In the genomic region with DNA sequence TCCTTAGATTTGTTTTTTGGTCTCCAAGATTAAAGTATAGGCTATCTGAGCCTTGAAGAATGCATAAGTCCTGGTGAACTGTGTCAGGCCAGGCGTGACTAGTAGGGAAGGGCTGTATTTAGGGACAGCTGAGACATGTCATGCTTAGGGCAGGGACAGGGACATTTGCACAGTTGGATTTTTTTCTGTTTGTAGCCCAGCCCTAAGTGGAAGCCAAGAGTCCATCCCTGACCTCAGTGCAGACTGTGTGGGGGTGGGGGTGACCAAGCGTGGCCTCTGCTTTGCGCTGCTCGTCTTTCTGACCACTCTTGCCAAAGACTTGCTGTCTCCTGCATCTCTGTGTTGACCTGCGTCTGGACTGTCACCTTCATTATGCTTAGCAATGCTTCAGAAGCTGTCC, we compare ENCODE assay signal across 17 mouse cellular contexts. TPM values are rescaled to one million over a fixed set of nuclear protein-coding genes. Genes with fewer than 3 reads are reported as not detected.
DNase-seq lines count a peak whose midpoint lies in the region; ATAC-seq lines count a peak whose summit lies in the region.
"Had no signal": no experiment of that assay in that cellular context is flagged by ENCODE, and none has a peak within 500 bp of the region (broad histone marks: within the 10 kb centered on the region; RNA-seq: fewer than 3 reads in every experiment).

No protein-coding gene starts in this region.

- no peaks in the 10 kb centered on the region for H3K27me3 ChIP-seq in heart, embryonic 10.5 days (ENCODE audit: insufficient read depth, poor library complexity, severe bottlenecking)
- no peaks in the 10 kb centered on the region for H3K27me3 ChIP-seq in limb, embryonic 15.5 days
- H3K27me3 ChIP-seq in limb, embryonic 10.5 days (ENCODE audit: low read depth, poor library complexity, severe bottlenecking) = no peaks in the 10 kb centered on the region; the same call in 1 of the 2 replicates
- no peaks in the 10 kb centered on the region for H3K27me3 ChIP-seq in embryonic facial prominence, embryonic 14.5 days (replicated peaks; ENCODE audit: control insufficient read depth, insufficient read depth, low read length)
- H3K27me3 ChIP-seq in intestine, embryonic 16.5 days (replicated peaks; ENCODE audit: control insufficient read depth, insufficient read depth, low read length) = no peaks in the 10 kb centered on the region
- H3K27me3 ChIP-seq: hindbrain, embryonic 12.5 days; intestine, embryonic 15.5 days; liver, embryonic 15.5 days; neural tube, embryonic 13.5 days; Patski had no signal

- H3K9ac ChIP-seq in limb, embryonic 15.5 days = no peak overlapping the region
- no peak overlapping the region for H3K9ac ChIP-seq in embryonic facial prominence, embryonic 14.5 days (ENCODE audit: low read depth, low read length)
- H3K9ac ChIP-seq in intestine, embryonic 16.5 days (ENCODE audit: low read depth, low read length) = no peak overlapping the region
- H3K9ac ChIP-seq: hindbrain, embryonic 12.5 days; intestine, embryonic 15.5 days; liver, embryonic 15.5 days; neural tube, embryonic 13.5 days had no signal

- DNase-seq in heart, embryonic 10.5 days (ENCODE audit: low spot score) = no peak
- DNase-seq in heart, postnatal 4 days = no peak
- DNase-seq in limb, embryonic 10.5 days (ENCODE audit: low spot score) = no peak
- no peak for DNase-seq in embryonic facial prominence, embryonic 14.5 days (ENCODE audit: low spot score)
- DNase-seq in kidney, postnatal 10 days = peak; percentile 77
- no peak for DNase-seq in left cerebral cortex, postnatal 10 days (ENCODE audit: extremely low spot score in 1 of 2, low spot score in 2 of 2)
- DNase-seq: cerebellum, adult 18-20 months; left cerebral cortex, postnatal 4 days; thymus, adult 18-20 months had no signal

- H3K27ac ChIP-seq in heart, embryonic 10.5 days = peak overlapping the region; percentile 60
- peak overlapping the region; percentile 57 for H3K27ac ChIP-seq in limb, embryonic 15.5 days
- H3K27ac ChIP-seq in limb, embryonic 10.5 days = no peak overlapping the region
- H3K27ac ChIP-seq in embryonic facial prominence, embryonic 14.5 days (replicated peaks; ENCODE audit: low read depth, low read length) = 0 out of 2 replicates have a peak overlapping the region, but pooled peaks have one; percentile 28
- H3K27ac ChIP-seq in intestine, embryonic 16.5 days (ENCODE audit: low read length) = no peak overlapping the region
- H3K27ac ChIP-seq: hindbrain, embryonic 12.5 days; intestine, embryonic 15.5 days; neural tube, embryonic 13.5 days had no signal

- no peak overlapping the region for H3K4me2 ChIP-seq in limb, embryonic 15.5 days
- no peak overlapping the region for H3K4me2 ChIP-seq in embryonic facial prominence, embryonic 14.5 days (ENCODE audit: low read depth, low read length)
- no peak overlapping the region for H3K4me2 ChIP-seq in intestine, embryonic 16.5 days (ENCODE audit: low read depth, low read length)
- H3K4me2 ChIP-seq: hindbrain, embryonic 12.5 days; intestine, embryonic 15.5 days; liver, embryonic 15.5 days; neural tube, embryonic 13.5 days had no signal

- peaks cover 67% of the 10 kb centered on the region for H3K4me1 ChIP-seq in heart, embryonic 10.5 days
- peaks cover 29% of the 10 kb centered on the region for H3K4me1 ChIP-seq in limb, embryonic 15.5 days
- peaks cover 20% of the 10 kb centered on the region for H3K4me1 ChIP-seq in limb, embryonic 10.5 days
- H3K4me1 ChIP-seq in embryonic facial prominence, embryonic 14.5 days (ENCODE audit: control insufficient read depth, insufficient read depth, low read length) = peaks cover 13% of the 10 kb centered on the region
- H3K4me1 ChIP-seq in intestine, embryonic 16.5 days (ENCODE audit: control insufficient read depth, insufficient read depth, low read length) = peaks cover 34% of the 10 kb centered on the region

- WGBS in heart, embryonic 10.5 days = 70% methylated on average over 5 of the region's 5 CpGs
- WGBS in limb, embryonic 15.5 days = 86% methylated on average over 5 of the region's 5 CpGs
- 91% methylated on average over 5 of the region's 5 CpGs for WGBS in limb, embryonic 10.5 days
- 74% methylated on average over 5 of the region's 5 CpGs for WGBS in embryonic facial prominence, embryonic 14.5 days
- WGBS in intestine, embryonic 16.5 days = 88% methylated on average over 5 of the region's 5 CpGs

- intact Hi-C loops in left cerebral cortex, postnatal 10 days (cut with DNase I) = no loop called here

- ATAC-seq in limb, embryonic 15.5 days (ENCODE audit: insufficient number of reproducible peaks, low FRiP score, low TSS enrichment, low read depth) = no peak
- no peak for ATAC-seq in embryonic facial prominence, embryonic 14.5 days (ENCODE audit: low read depth)
- ATAC-seq in intestine, embryonic 16.5 days = no peak
- ATAC-seq: forebrain, embryonic 14.5 days; intestine, embryonic 15.5 days had no signal

- H3K36me3 ChIP-seq in heart, embryonic 10.5 days = peaks cover 74% of the 10 kb centered on the region
- peaks cover 73% of the 10 kb centered on the region for H3K36me3 ChIP-seq in limb, embryonic 15.5 days
- H3K36me3 ChIP-seq in limb, embryonic 10.5 days = peaks cover 91% of the 10 kb centered on the region
- peaks cover 74% of the 10 kb centered on the region for H3K36me3 ChIP-seq in embryonic facial prominence, embryonic 14.5 days (ENCODE audit: control insufficient read depth, insufficient read depth, low read length)
- H3K36me3 ChIP-seq in intestine, embryonic 16.5 days (ENCODE audit: control insufficient read depth, insufficient read depth, low read length) = peaks cover 24% of the 10 kb centered on the region

- H3K4me3 ChIP-seq in heart, embryonic 10.5 days = no peak overlapping the region
- no peak overlapping the region for H3K4me3 ChIP-seq in limb, embryonic 15.5 days
- no peak overlapping the region for H3K4me3 ChIP-seq in limb, embryonic 10.5 days
- H3K4me3 ChIP-seq in embryonic facial prominence, embryonic 14.5 days (ENCODE audit: low read depth, low read length) = no peak overlapping the region
- H3K4me3 ChIP-seq in intestine, embryonic 16.5 days (ENCODE audit: low read length) = no peak overlapping the region
- H3K4me3 ChIP-seq: hindbrain, embryonic 12.5 days; intestine, embryonic 15.5 days; liver, embryonic 15.5 days; neural tube, embryonic 13.5 days had no signal

- no peaks in the 10 kb centered on the region for H3K9me3 ChIP-seq in heart, embryonic 10.5 days
- H3K9me3 ChIP-seq in limb, embryonic 15.5 days = no peaks in the 10 kb centered on the region
- no peaks in the 10 kb centered on the region for H3K9me3 ChIP-seq in limb, embryonic 10.5 days (replicated peaks)
- no peaks in the 10 kb centered on the region for H3K9me3 ChIP-seq in embryonic facial prominence, embryonic 14.5 days (ENCODE audit: control insufficient read depth, low read length)
- no peaks in the 10 kb centered on the region for H3K9me3 ChIP-seq in intestine, embryonic 16.5 days (ENCODE audit: control insufficient read depth, low read length)
- H3K9me3 ChIP-seq: hindbrain, embryonic 12.5 days; intestine, embryonic 15.5 days; liver, embryonic 15.5 days; neural tube, embryonic 13.5 days had no signal

RNA-seq across cellular contexts. Expression of a gene that starts 18.1 kb away (rescaled TPM):
- polyA plus RNA-seq in heart, embryonic 10.5 days (2016; fragmentation: Nextera tagmentation; extraction: Ambion mirVana) = 34.0 and 38.5 TPM in 2 replicates
- 10 to 100 TPM; 25.0 to 26.2 TPM for total RNA-seq in heart, postnatal 4 days (2021)
- polyA plus RNA-seq in limb, embryonic 15.5 days (2015; fragmentation: Nextera tagmentation; extraction: Ambion mirVana) = 35.5 and 37.8 TPM in 2 replicates
- polyA plus RNA-seq in limb, embryonic 10.5 days (2016; fragmentation: Nextera tagmentation; extraction: Ambion mirVana) = 47.1 and 47.4 TPM in 2 replicates
- 31.0 and 34.7 TPM in 2 replicates for polyA plus RNA-seq in embryonic facial prominence, embryonic 14.5 days (2014; fragmentation: Nextera tagmentation; extraction: Ambion mirVana)
- polyA plus RNA-seq in intestine, embryonic 16.5 days (2015; fragmentation: Nextera tagmentation; extraction: Ambion mirVana) = 33.9 and 35.7 TPM in 2 replicates
- total RNA-seq in left cerebral cortex, postnatal 10 days (2021) = 10 to 100 TPM; 58.6 to 62.3 TPM

RNA-seq across cellular contexts. Expression of a gene that starts 34.4 kb away (rescaled TPM):
- polyA plus RNA-seq in heart, embryonic 10.5 days (2016; fragmentation: Nextera tagmentation; extraction: Ambion mirVana) = 6.9 and 10.6 TPM in 2 replicates
- total RNA-seq in heart, postnatal 4 days (2021) = 1 to 10 TPM; 5.5 TPM
- 20.3 and 24.0 TPM in 2 replicates for polyA plus RNA-seq in limb, embryonic 15.5 days (2015; fragmentation: Nextera tagmentation; extraction: Ambion mirVana)
- 11.2 and 13.2 TPM in 2 replicates for polyA plus RNA-seq in limb, embryonic 10.5 days (2016; fragmentation: Nextera tagmentation; extraction: Ambion mirVana)
- 6.8 and 8.3 TPM in 2 replicates for polyA plus RNA-seq in embryonic facial prominence, embryonic 14.5 days (2014; fragmentation: Nextera tagmentation; extraction: Ambion mirVana)
- polyA plus RNA-seq in intestine, embryonic 16.5 days (2015; fragmentation: Nextera tagmentation; extraction: Ambion mirVana) = 18.9 and 21.2 TPM in 2 replicates
- 1 to 10 TPM; 2.3 to 2.6 TPM for total RNA-seq in left cerebral cortex, postnatal 10 days (2021)

Comparison
In these comparisons a context has a peak if more than half of its experiments do, and no peak if none do; other contexts are left out.
1. H3K27ac ChIP-seq: peak in heart, embryonic 10.5 days (single experiment), limb, embryonic 15.5 days (single experiment) and embryonic facial prominence, embryonic 14.5 days (single experiment); none in limb, embryonic 10.5 days (single experiment) and intestine, embryonic 16.5 days (single experiment).